Mouse (Mus musculus) layer of hippocampus, postnatal 14 days (tissue): Measurements from ENCODE around the gene Cabcoco1. TPM values are rescaled to one million over a fixed set of nuclear protein-coding genes. Genes with fewer than 3 reads are reported as not detected.

Experiments
- DNase-seq, 2 experiments: peaks; one replicate each; pipeline ENCODE4 v3.0.0; 2021 to 2022; ENCODE audit warnings: low spot score in 2 of 2, mixed read lengths in 1 of 2
- long read RNA-seq, 2 experiments: library from polyadenylated mRNA; stranded (forward); transcript quantifications; one replicate each; pipeline ENCODE4 v2.0.0; 2021
- total RNA-seq, 2 experiments: library from RNA; stranded (reverse); gene quantifications; 2 replicates each; pipeline ENCODE4 v1.2.3; 2021

Gene Cabcoco1
- 1 to 10 TPM; 2.4 to 3.5 TPM for total RNA-seq
- long read RNA-seq, experiment 1, transcript Cabcoco1-201 (8 exons, 1,262 nt), result major isoform, 6 of 6 reads
- long read RNA-seq, experiment 1, partial matches to known transcripts, result 0 of 6 reads
- long read RNA-seq, experiment 1, other reads (novel, unspliced or antisense), result 0 of 6 reads
- long read RNA-seq, experiment 2, transcript Cabcoco1-201 (8 exons, 1,262 nt), result major isoform, 7 of 8 reads
- long read RNA-seq, experiment 2, partial matches to known transcripts, result 0 of 8 reads
- long read RNA-seq, experiment 2, other reads (novel, unspliced or antisense), result 1 of 8 reads

GRCm38 (mm10) chr10:68541139-68541942 lies at the start of gene Cabcoco1:
Gene Cabcoco1, minus strand, starts transcription at chr10:68541896.
- DNase-seq, result peak; percentile 40 to 61

DNA sequence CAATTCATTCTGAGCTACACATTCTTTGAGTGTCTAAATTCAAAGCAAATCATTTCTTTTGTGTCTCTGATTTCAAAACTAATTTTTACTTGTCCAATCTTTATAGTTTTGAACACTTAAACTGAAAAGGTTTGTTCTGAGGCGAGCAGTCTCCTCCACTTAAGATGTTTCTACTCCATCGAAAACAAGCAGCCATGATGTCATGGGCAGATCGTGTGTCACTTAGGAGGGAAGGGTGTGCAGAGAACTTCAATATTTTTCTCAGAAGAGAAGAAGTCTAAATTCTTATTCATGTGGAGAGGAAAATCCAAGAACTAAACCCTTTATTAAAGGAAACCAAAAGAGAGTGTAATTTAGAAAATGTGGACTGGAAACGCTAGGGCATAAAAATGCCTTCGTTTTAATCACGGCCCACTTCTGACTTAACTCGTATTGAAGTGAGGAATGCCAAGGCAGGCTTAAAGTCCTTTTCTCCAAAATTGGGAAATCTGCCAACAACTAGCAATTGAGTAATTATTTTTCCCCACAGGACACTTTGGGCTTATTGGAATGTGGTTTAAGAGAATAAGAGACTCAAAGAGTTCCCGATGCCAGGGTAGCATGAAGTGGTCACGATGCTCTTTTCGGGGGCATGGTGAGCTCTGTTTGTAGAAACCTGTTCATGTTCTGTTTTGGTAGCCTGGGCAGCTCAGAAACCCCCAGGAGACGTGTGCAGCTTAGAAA lies 48.0 kb upstream of the Cabcoco1 start:
- peak in 1 of 2 experiments; percentile 13 for DNase-seq

- no peak for DNase-seq
Observed at GRCm38 (mm10) chr10:68587416-68588040, 45.8 kb upstream of the Cabcoco1 start.

DNA sequence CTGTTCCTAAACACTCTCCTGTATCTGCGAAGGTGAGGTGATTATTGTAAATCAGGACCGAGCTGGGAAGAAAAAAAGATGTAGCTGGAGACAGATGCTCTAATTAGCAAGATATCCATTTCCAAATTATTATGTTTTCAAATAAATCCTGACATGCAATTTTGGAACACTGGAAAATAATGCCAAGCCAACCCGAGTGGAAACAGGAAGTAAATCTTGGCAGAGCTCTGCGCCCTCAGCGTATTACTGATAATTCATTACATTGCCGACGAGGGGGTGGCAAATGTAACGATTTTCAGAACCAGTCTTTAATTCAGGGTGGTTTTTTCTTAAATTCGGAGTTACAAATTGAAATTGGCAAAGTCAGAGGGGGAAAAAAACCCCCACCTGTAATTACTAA lies 35.6 kb upstream of the Cabcoco1 start:
- DNase-seq, result peak; percentile 4 to 59

- no peak for DNase-seq
Observed at GRCm38 (mm10) chr10:68568172-68568571, 26.5 kb upstream of the Cabcoco1 start.

DNA sequence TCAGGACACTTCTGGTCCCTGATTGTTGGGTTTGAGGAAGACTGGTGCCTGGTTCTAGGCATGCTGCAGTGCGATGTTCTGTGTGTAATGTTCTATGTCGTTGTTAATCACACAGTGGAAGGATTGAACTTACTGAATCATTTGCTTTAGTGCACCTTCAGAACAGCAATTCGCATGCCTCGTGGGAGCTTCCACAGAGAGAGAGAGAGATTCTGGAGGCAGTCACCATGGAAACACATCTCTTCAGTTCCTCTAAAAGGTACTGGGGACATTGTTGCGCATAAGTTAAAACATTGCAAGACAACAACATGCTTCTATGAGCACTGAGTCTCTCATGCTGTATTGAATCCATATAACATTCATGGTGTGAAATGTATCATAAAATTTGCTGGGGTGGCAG lies 20.6 kb upstream of the Cabcoco1 start:
- no peak for DNase-seq

GRCm38 (mm10) chr10:68558828-68559219 lies 17.1 kb upstream of the Cabcoco1 start:
- DNase-seq, result no peak

- peak; percentile 52 to 84 for DNase-seq
Observed at GRCm38 (mm10) chr10:68558105-68558827, 16.6 kb upstream of the Cabcoco1 start.

- no peak for DNase-seq
Observed at GRCm38 (mm10) chr10:68553677-68554076, 12.0 kb upstream of the Cabcoco1 start.

- no peak for DNase-seq
Observed at GRCm38 (mm10) chr10:68552556-68552955, 10.9 kb upstream of the Cabcoco1 start.

DNA sequence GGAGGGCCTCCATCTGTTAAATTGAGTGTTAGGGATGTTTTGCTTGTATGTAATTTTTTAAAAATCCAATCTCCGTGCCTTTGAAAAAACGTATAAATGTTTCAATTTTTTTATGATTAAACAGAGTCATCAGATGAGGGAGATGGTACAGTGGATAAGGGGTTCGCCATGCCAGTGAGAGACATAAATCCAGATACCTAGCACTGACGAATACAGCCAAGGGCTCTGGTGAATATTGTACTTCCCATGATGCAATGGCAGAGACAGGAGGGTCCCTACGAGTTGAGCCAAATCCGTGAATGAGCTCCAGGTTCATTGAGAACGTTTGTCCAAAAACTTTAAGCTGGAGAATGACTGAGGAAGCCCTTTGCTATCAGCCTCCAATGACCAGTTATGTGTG lies 9.6 kb upstream of the Cabcoco1 start:
- DNase-seq, result no peak

DNA sequence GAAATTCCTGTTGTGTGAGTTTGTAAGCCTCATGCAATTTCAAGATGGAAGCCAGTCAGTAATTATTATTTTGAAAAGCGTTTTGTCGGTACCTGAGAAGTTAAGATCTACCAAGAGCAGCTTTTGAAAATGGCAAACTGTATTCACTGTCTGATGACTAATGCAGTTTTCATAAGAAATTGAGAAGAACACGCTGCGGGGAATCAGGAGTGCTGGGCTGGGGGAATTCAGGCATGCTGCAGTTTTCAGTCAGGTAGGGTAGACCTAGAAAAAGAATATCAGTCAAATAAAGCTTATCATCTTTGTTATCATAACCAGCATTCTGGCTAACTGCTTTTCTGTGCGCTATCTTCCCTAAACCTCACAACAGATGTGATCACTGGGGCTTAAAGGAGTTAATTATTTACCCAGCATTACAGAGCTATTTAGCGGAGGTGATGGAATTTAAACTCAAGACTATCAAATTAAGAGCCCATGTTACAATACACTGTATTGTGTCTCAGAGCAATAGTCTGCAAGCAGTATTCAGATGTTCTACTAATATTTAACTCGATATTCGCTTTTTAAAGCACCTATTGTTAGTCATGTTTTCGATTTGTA lies 9.1 kb upstream of the Cabcoco1 start:
- no peak for DNase-seq

DNA sequence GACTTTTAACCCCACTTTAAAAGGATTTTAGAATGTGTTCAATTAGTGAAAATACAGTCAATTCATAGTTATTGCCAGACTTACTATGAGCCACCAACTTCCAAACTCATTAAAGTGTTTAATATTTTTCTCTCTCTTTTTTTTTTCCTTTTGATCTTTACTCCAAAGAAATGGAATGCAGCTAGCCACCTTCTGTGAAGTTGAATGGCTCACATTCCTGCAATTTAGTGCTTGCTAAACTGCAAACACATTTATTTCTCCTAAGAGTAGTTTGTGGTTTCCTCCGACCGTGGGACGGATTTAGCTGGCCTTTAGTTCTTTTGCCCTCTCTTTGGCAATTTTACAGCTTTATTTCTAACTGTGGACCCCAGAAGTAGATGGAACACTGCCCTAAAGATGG lies 1.4 kb upstream of the Cabcoco1 start:
- no peak for DNase-seq

GRCm38 (mm10) chr10:68541943-68542420 lies 286 bp upstream of the Cabcoco1 start:
- no peak for DNase-seq

DNA sequence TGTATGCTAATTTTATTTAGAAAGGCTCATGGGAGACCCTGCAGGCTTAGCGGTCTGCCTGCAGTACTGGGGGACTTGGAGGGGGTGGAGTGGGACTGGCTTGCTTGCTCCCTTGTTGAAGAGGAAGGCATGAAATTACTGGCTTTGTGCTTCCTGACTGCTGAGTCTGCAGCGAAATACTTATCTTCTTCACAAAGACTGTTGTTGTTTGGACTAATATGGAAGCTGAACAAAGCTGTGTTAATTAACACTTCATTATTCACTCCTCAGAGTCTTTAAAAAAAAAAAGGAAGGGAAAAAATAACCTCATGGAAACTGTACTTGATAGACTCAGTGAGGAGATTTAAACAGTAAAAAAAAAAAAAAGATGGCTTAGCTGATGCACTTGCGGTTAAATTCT lies 1.1 kb downstream of the Cabcoco1 start:
- DNase-seq, result no peak

DNA sequence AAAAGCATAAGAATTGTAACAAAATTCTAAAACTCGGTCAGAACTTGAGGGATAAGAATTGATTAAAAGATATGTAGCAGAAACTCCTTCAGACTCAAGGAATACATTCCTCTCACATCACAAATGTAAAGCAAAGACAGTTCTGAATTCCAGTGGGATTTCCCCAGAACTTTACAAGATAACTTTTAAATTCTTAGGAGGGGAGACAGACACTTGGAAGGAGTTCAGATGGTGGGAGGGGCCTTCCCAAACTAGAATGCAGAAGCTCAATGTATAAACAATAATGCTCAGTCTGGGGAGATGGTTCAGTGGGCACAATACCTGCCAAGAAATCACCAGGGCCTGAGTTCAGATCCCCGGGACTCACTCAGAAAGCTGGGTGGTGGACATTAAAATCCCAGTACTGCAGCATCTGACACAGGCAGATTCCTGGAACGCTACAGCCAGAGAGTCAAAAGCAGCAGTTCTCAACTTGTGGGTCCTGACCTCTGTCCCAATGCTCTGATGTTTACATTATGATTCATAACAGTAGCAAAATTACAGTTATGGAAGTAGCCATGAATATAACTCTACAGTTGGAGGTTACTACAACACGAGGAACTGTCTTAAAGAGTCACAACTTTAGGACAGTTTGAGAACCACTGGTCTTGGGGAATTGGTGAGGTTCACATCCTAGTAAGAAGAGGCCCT lies 4.3 kb downstream of the Cabcoco1 start:
- no peak for DNase-seq

GRCm38 (mm10) chr10:68529364-68530049 lies 12.2 kb downstream of the Cabcoco1 start:
- no peak for DNase-seq

- DNase-seq, result no peak
Observed at GRCm38 (mm10) chr10:68528958-68529357, 12.7 kb downstream of the Cabcoco1 start.

- no peak for DNase-seq
Observed at GRCm38 (mm10) chr10:68522106-68522505, 19.6 kb downstream of the Cabcoco1 start.
